Mouse (Mus musculus): ENCODE measurements at regions not wholly inside any gene's neighbourhood (a gene's known extent, or its start where the extent isn't known, plus 50 kb on each side); places are given as distances from the start of the nearest gene placed in this dataset.
"Not testable (repeated sequence)": the region's sequence is repeated elsewhere in the genome, so short reads cannot be mapped to it uniquely, and the experiment has no call there.

GRCm38 (mm10) chr2:18617520-18617919 is 54.7 kb upstream of the Commd3 start:
- no peak for DNase-seq (ENCODE audit: low spot score in 2 of 2)

- DNase-seq (ENCODE audit: low spot score in 2 of 2): peak; percentile 31 to 49
These were observed 62.4 kb upstream of the Commd3 start for GRCm38 (mm10) chr2:18609868-18610185.

DNA sequence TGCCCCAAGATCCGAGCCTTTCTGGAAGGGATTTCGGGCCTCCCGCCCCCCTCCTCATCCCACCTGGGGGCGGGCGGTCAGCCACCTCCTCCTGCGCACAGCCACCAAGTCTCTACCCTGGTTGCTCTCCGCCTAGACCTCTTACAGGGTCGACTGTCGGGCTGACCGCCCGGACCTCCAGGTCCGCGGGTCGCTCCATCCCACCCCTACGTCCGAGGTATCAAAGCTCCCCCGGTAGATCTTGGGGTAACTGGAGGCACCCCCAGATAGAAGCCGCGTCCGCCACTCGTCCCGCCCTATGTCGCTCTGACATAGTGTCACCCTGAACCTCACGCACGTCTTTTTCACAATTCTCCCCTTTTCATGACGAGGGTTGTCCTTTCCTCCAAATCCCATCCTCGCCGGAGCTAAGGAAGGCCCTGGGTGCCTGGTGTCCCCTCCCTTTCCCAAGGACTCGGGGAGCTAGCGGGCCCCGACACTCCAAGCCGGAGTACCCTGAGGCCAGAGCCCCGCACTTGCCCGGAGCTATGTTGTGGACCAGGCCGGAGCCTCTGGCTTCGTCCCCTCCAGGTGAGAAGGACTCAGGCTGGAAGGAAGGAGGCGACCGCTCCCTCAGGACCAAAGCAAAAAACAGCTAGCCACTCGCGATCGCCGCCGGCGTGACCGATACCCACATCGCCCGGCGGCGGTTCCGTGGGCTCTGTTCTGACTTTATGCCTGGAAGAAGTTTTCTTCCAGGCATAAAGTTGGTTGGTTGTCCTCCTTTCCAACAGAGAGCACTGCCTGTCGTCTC is 62.9 kb upstream of the Commd3 start:
- DNase-seq (ENCODE audit: low spot score in 2 of 2): peak; percentile 25 to 33

DNA sequence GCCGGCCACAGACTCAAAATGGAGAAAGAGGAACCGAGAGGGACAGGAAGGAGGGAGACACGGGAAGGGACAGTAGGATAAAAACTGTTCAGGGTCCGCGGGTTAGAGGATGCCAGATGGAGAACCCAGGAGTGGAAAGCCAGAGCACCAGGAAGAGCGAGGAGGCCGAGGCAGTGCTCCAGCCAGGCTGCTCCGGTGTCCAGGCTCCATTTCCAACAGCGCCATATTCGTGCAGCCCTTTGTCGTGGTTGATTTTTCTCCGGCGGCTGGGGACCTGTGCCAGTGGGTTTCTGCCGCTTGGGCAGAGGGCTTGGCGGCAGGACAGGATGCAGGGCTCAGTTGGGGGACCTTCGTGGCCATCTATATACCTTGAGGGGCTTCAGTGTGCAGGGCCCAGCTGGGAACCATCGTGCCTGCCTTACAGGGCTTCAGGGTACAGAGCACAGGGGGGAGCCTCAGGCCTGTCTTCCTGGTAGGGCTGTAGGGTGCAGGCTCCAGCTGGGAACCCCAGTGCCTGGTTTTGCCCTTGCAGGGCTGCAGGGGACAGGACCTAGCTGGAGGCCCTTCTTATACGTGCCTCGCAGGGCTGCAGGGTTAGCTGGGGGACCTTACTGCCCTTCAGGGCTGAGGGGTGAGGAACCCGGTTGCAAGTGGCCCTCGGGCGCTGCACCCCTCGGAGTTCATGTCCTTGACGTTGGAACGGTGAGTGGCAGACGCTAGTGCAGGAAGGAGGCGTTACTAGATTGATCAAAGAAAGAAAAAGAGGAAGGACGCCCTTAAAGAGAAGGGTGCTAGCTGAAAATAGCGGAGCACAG is 63.7 kb upstream of the Commd3 start:
- DNase-seq (ENCODE audit: low spot score in 2 of 2): peak; percentile 67 to 69

DNA sequence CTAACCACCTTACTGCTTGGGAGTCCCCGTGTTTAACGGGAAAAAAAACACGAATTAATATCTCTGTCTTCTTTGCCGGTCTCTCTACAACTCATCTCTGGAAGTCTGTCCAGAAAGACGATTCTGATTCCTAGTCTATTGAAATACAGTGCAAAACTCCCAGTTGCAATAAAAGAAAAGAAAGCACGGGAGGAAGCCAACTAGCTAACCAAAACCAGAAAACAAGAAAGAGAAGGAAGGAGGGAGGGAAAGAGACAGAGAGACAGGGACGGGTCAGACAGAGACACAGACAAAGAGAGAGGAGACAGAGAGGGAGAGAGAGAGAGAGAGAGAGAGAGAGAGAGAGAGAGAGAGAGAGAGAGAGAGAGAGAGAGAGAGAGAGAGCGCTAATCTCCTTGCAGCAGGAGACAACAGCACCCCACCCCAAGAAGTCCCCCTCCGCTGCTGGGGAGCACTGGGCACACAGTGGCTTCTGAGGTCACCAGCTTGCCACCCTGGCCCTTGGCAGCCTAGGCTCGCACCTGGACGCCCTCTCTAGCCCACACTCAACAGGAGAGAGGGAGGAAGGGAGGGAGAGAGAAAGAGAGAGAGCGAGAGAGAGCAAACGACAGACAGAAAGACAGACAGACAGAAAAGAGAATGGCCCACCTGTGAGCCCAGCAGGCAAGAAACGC is 64.5 kb upstream of the Commd3 start:
- peak; percentile 23 to 25 for DNase-seq (ENCODE audit: low spot score in 2 of 2)

- peak in 1 of 2 experiments; percentile 33 for DNase-seq (ENCODE audit: low spot score in 2 of 2)
These were observed 65.1 kb upstream of the Commd3 start for GRCm38 (mm10) chr2:18607088-18607487.

DNA sequence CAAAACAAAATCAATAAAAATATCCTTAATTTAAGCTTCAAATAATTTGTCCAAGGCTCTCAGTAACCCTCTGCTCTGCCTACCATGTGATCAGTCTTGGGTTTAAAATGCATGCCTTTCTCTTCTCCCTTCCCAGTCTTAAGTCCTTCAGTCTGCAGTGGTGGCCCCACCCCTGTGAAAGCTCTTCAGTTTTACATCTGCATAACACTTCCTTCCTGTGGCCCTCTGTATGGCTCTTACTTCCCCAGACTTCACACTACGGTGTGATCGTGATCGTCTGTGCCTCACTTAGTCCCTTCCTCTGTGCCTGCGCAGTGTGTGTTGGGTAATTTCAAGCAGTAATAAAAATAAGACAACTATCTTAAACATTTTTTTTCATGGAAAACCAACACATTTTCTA is 80.0 kb upstream of the Commd3 start:
- peak in 1 of 2 experiments; percentile 17 for DNase-seq (ENCODE audit: low spot score in 2 of 2)

DNA sequence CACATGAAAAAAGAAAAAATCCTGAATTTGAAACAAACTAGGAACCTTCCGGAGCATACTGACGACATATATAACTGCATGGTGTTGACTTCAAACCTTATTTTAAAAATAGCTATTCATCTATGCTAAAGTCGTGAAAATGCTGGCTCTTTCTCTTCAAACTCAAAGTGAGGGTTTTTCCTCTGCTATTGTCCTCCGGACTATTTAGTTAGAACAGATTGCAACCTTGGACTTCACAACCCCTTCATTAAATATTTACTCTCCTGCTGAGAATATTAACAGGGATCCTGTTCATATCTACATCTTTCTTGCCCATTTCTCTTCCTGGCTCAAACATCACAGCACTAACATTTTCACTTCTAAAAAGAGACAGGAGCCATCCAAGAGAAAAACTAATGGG is 84.0 kb upstream of the Commd3 start:
- DNase-seq (ENCODE audit: low spot score in 2 of 2): no peak

DNA sequence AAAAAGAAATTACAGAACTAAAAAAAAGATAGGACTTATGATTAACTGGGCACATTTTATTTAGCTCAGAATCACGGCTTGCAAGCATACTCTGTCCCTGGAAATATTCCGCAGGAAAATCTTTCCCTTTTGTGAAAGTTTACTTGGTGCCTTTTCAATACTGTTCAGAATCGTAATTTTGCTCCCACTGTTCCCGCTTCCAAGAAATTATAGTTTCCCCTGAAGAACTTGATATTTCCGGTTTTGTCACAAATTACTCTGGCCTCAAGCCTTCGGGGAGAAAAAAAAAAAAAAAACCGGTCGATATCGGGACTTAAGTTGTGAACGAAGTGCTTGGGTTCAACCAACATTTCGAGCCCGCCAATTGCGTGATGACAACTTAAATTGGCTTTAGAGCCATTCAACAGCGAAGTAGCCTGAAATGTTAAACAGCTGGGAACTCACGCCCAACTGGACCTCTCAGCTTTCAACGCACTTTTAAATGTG is 84.4 kb upstream of the Commd3 start:
- DNase-seq (ENCODE audit: low spot score in 2 of 2): no peak

DNA sequence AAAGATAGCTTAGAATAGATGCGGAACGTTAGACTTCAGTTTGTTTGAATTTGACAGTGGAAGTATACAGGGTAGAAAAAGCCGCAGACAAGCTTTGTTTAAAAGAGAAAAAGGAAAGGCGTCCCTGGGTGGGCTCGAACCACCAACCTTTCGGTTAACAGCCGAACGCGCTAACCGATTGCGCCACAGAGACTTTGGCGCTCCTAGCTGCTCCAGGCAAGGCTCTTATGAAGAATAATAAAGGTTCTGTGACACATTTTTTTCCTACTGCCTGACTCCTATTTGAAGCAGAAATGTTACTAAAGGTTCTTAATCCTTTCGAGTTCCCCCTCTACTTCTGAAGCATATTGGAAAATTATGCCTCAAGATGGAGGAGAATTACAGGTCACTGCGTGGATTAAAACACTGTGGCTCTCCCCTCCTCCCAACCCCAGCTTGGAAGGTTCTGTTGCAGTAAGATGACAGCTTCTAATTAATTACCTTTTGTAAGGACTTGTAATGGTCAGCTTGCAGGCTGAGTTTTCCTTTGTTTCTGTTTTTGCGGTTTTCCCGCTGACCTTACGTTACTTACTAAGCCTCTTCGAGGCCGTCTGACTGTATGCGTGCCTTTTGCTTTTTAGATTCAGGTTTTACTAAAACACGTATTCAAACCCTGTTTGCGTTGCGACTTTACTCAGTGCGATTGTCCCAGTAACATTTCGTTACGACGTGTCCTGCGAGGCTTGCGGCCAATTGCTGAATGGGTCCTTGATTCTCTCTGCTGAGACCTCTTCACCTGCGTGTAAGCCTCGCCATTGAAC is 85.1 kb upstream of the Commd3 start:
- peak; percentile 75 to 86 for DNase-seq (ENCODE audit: low spot score in 2 of 2)

GRCm38 (mm10) chr2:18585564-18586336 is 86.4 kb upstream of the Commd3 start:
- no peak for DNase-seq (ENCODE audit: low spot score in 2 of 2)

GRCm38 (mm10) chr2:18558133-18558532 is 114.1 kb upstream of the Commd3 start:
- DNase-seq (ENCODE audit: low spot score in 2 of 2): no peak

DNA sequence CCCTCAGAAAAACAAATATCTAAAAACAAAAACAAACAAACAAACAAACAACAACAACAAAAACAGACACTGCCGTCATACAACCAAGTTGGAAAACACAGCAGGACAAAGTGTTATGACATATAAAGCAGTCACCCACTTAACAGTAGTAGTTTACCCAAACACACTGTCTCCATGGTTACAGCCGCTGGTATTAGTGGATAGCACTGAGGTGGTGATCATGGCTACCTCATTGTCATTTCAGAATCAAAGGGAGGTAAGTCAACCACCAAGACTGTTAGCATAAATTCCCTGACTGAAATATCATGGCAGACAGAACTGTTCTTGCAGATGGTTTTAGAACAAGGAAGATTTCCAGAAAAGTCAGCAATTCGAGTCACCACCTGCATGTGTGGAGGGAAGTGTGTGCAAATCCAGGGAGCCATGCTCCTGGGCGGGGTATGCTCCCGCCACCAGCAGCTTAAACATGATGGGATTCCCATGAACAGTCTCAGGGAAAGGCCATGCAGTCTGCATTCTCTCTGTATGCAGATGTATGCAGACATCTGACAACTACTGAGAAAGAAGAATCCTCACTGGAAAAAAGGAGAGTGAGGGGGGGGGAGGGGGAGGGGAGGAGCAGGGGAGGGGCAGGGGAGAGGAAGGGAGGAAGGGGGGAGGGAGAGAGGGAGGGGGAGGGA is 124.1 kb upstream of the Commd3 start:
- DNase-seq (ENCODE audit: low spot score in 2 of 2): no peak

GRCm38 (mm10) chr2:18524387-18524786 is 131.8 kb upstream of the Dnajc1 start:
- no peak for DNase-seq (ENCODE audit: low spot score in 2 of 2)

DNA sequence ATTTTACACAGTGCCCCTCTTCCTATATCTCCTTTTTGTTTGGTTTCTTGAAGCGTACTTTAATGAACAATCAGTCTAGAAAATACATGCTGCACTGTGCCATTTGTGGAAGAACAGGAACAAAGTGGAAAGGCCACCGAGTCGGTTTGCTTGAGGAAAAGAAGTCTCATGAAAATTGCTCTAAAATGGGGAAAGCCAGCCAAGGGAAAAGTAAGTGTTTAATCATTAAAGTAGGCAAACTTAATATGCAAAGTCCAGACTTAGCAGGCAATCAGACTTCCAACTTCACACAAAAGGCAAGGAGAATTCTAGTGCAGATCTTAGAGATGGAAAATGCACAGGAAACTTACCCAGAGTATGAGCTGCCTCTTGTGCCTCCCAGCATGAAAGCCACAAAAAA is 131.3 kb upstream of the Dnajc1 start:
- DNase-seq (ENCODE audit: low spot score in 2 of 2): no peak

- DNase-seq (ENCODE audit: low spot score in 2 of 2): peak in 1 of 2 experiments; percentile 31
These were observed 120.8 kb upstream of the Dnajc1 start for GRCm38 (mm10) chr2:18513435-18513834.

- DNase-seq (ENCODE audit: low spot score in 2 of 2): no peak
These were observed 116.7 kb upstream of the Dnajc1 start for GRCm38 (mm10) chr2:18509317-18509716.

DNA sequence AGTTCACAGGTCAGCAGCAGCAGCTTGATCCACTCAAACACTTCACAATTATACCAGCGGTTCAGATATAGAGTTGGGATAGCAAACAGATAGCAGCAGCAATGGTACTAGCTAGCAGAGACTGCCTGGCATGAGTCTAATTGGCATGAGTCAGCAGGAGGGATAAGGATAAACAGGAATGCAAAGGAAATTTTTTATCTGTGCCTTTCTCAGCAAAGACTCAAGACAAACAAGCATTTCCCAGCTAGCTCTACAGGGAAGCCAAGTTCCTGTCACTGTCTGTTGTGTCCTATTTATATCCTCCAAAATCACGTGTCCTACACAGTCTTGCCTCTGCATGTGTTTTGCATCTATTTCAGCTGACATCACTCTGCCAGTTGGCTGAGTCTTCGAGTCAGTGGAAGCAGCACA is 80.7 kb upstream of the Dnajc1 start:
- DNase-seq (ENCODE audit: low spot score in 2 of 2): no peak

GRCm38 (mm10) chr2:18460901-18461300 is 68.3 kb upstream of the Dnajc1 start:
- no peak for DNase-seq (ENCODE audit: low spot score in 2 of 2)

- DNase-seq (ENCODE audit: low spot score in 2 of 2): not testable (repeated sequence)
These were observed 67.7 kb upstream of the Dnajc1 start for GRCm38 (mm10) chr2:18460281-18460680.
